In genomic region chr5:113703803-113704585, GRCm38 (mm10) we compare ENCODE assay signal across 16 mouse cellular contexts. TPM values are rescaled to one million over a fixed set of nuclear protein-coding genes. Genes with fewer than 3 reads are reported as not detected.
DNase-seq lines count a peak whose midpoint lies in the region; ATAC-seq and TF ChIP-seq lines count a peak whose summit lies in the region.
"Had no signal": no experiment of that assay in that cellular context is flagged by ENCODE, and none has a peak within 500 bp of the region (broad histone marks: within the 10 kb centered on the region; RNA-seq: fewer than 3 reads in every experiment).

No protein-coding gene starts in this region.

- no peaks in the 10 kb centered on the region for H3K9me3 ChIP-seq in heart, embryonic 12.5 days (replicated peaks)
- no peaks in the 10 kb centered on the region for H3K9me3 ChIP-seq in hindbrain, embryonic 10.5 days
- H3K9me3 ChIP-seq: limb, embryonic 15.5 days had no signal

- ATAC-seq in heart, embryonic 12.5 days (ENCODE audit: insufficient number of reproducible peaks, low FRiP score): no peak

- H3K9ac ChIP-seq in heart, embryonic 12.5 days: no peak overlapping the region
- H3K9ac ChIP-seq: limb, embryonic 15.5 days had no signal

- H3K27me3 ChIP-seq in heart, embryonic 12.5 days (replicated peaks): peaks cover 31% of the 10 kb centered on the region; the same call in 1 of the 2 replicates
- no peaks in the 10 kb centered on the region for H3K27me3 ChIP-seq in hindbrain, embryonic 10.5 days (ENCODE audit: insufficient read depth, poor library complexity, severe bottlenecking)
- H3K27me3 ChIP-seq: limb, embryonic 15.5 days had no signal

- H3K4me2 ChIP-seq in heart, embryonic 12.5 days: no peak overlapping the region
- H3K4me2 ChIP-seq: limb, embryonic 15.5 days had no signal

- 58% methylated on average over 21 of the region's 21 CpGs for WGBS in heart, embryonic 12.5 days
- WGBS in hindbrain, embryonic 10.5 days: 72% methylated on average over 21 of the region's 21 CpGs

- no peak for TF ChIP-seq CTCF in brain, embryonic 14.5 days (IDR thresholded peaks at IDR 0.05; ENCODE audit: borderline replicate concordance, extremely low read depth, insufficient read depth, insufficient read length)

- H3K36me3 ChIP-seq in heart, embryonic 12.5 days: no peaks in the 10 kb centered on the region
- H3K36me3 ChIP-seq in hindbrain, embryonic 10.5 days: no peaks in the 10 kb centered on the region
- H3K36me3 ChIP-seq: limb, embryonic 15.5 days had no signal

- H3K27ac ChIP-seq in heart, embryonic 12.5 days (ENCODE audit: poor library complexity, severe bottlenecking): no peak overlapping the region
- H3K27ac ChIP-seq in hindbrain, embryonic 10.5 days: 0 out of 2 replicates have a peak overlapping the region, but pooled peaks have one; percentile 2
- H3K27ac ChIP-seq: limb, embryonic 15.5 days; stomach, postnatal 0 days had no signal

- no peaks in the 10 kb centered on the region for H3K4me1 ChIP-seq in heart, embryonic 12.5 days (replicated peaks)
- H3K4me1 ChIP-seq in hindbrain, embryonic 10.5 days (replicated peaks): peaks cover 15% of the 10 kb centered on the region

- DNase-seq in heart, adult 11 months: peak; percentile 96
- peak; percentile 79 for DNase-seq in brain, embryonic 14.5 days (ENCODE audit: low read depth)
- no peak for DNase-seq in hindbrain, embryonic 10.5 days (ENCODE audit: low spot score)
- peak; percentile 48 for DNase-seq in kidney, postnatal 14 days
- DNase-seq in urinary bladder, postnatal 25 days (ENCODE audit: low spot score): no peak
- no peak for DNase-seq in gastrocnemius, postnatal 25 days
- DNase-seq in natural killer cell, adult 2 months (ENCODE audit: low spot score in 2 of 2): no peak
- DNase-seq: adrenal gland, postnatal 25 days; cerebellum, postnatal 10 days; right cerebral cortex, adult 18-20 months had no signal

- no peak overlapping the region for H3K4me3 ChIP-seq in heart, embryonic 12.5 days
- no peak overlapping the region for H3K4me3 ChIP-seq in hindbrain, embryonic 10.5 days
- H3K4me3 ChIP-seq: erythroblast, embryonic 14.5 days; limb, embryonic 15.5 days had no signal

- no peak for TF ChIP-seq POLR2A in brain, embryonic 14.5 days (IDR thresholded peaks at IDR 0.05; ENCODE audit: borderline replicate concordance, extremely low read depth, insufficient read depth, insufficient read length, poor library complexity, severe bottlenecking)

RNA-seq across cellular contexts. Expression of gene 1700069L16Rik, which starts 20.6 kb away (rescaled TPM):
- not detected in 2 replicates for polyA plus RNA-seq in heart, embryonic 12.5 days (2016; fragmentation: Nextera tagmentation; extraction: Ambion mirVana)
- not detected in 2 replicates for polyA plus RNA-seq in brain, embryonic 14.5 days (2012; rRNA removed)
- polyA plus RNA-seq in hindbrain, embryonic 10.5 days (2016; fragmentation: Nextera tagmentation; extraction: Ambion mirVana): not detected in 2 replicates
- not detected for total RNA-seq in gastrocnemius, postnatal 25 days (2021)
- total RNA-seq: adrenal gland, postnatal 25 days; heart, adult 18-20 months had no signal
- polyA plus RNA-seq: C2C12; erythroblast, embryonic 14.5 days; limb, embryonic 15.5 days; stomach, postnatal 0 days had no signal

RNA-seq across cellular contexts. Expression of gene Ficd, which starts 31.6 kb away (rescaled TPM):
- polyA plus RNA-seq in heart, embryonic 12.5 days (2016; fragmentation: Nextera tagmentation; extraction: Ambion mirVana): 6.1 and 6.9 TPM in 2 replicates
- 4.6 and 6.4 TPM in 2 replicates for polyA plus RNA-seq in brain, embryonic 14.5 days (2012; rRNA removed)
- polyA plus RNA-seq in hindbrain, embryonic 10.5 days (2016; fragmentation: Nextera tagmentation; extraction: Ambion mirVana): 5.3 and 5.6 TPM in 2 replicates
- total RNA-seq in gastrocnemius, postnatal 25 days (2021): 1 to 10 TPM; 4.8 to 5.9 TPM

RNA-seq across cellular contexts. Expression of gene Cmklr1, which starts 53.8 kb away (rescaled TPM):
- polyA plus RNA-seq in heart, embryonic 12.5 days (2016; fragmentation: Nextera tagmentation; extraction: Ambion mirVana): 1.4 and 1.8 TPM in 2 replicates
- 2.7 and 3.9 TPM in 2 replicates for polyA plus RNA-seq in brain, embryonic 14.5 days (2012; rRNA removed)
- polyA plus RNA-seq in hindbrain, embryonic 10.5 days (2016; fragmentation: Nextera tagmentation; extraction: Ambion mirVana): 0.78 and 1.1 TPM in 2 replicates
- 10 to 100 TPM; 14.6 to 15.4 TPM for total RNA-seq in gastrocnemius, postnatal 25 days (2021)
- polyA plus RNA-seq: erythroblast, embryonic 14.5 days had no signal

Comparison
In these comparisons a context has a peak if more than half of its experiments do, and no peak if none do; other contexts are left out.
1. DNase-seq: peak in heart, adult 11 months (single experiment), brain, embryonic 14.5 days (single experiment) and kidney, postnatal 14 days (single experiment); none in hindbrain, embryonic 10.5 days (single experiment), urinary bladder, postnatal 25 days (single experiment), gastrocnemius, postnatal 25 days (single experiment) and natural killer cell, adult 2 months (0 of 2).